Mouse (Mus musculus): Measurements from ENCODE around the gene Gm10840.

- TF ChIP-seq CTCF (IDR thresholded peaks at IDR 0.05; ENCODE audit: extremely low read depth, insufficient read length, insufficient replicate concordance, low read depth, low read length) = no peak
- no peak for TF ChIP-seq POLR2A (IDR thresholded peaks at IDR 0.05; ENCODE audit: low read depth, low read length)
Observed at GRCm38 (mm10) chr11:106179711-106180448, 19.2 kb downstream of the Gm10840 start.

Data from small intestine, adult 2 months (tissue).